Mouse (Mus musculus): ENCODE measurements around the gene Slc6a6.

DNA sequence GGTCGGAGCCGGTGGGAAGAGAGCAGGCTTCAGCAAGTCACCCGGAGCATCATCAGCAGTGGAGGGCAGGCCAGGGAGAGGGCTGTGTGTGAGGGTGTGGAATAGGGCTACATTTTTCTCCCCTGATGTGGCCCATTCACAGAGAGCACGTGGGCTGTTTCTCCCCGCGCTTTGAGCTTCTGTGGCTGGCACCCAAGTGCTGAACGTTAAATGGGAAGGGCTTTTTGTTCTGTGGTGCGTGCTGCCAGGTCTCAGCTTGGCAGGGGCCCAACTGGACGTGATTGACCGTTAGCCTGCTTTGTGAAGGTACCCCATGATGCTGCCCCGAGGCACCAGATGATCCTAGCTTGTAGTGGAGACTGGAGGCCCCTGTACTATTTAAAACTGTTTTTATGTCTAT, 48.3 kb downstream of the Slc6a6 start:
- TF ChIP-seq CTCF (IDR thresholded peaks at IDR 0.05; ENCODE audit: low read depth) (no peak), EP300 (IDR thresholded peaks at IDR 0.05; ENCODE audit: low read depth) (no peak)

Measured in heart, postnatal 0 days (tissue).